Mouse (Mus musculus) limb, embryonic 12.5 days (tissue): ENCODE results near the gene Tas2r125. TPM values are rescaled to one million over a fixed set of nuclear protein-coding genes. Genes with fewer than 3 reads are reported as not detected.
"Not testable (repeated sequence)": the region's sequence is repeated elsewhere in the genome, so short reads cannot be mapped to it uniquely, and the experiment has no call there.

ENCODE experiments used
- ATAC-seq: fragments of 200-750 bp; cut with Nextera tagmentation; 2 replicates; pipeline ENCODE4 v1.8.0; 2017; ENCODE audit warnings: low read depth, moderate TSS enrichment; ENCODE audit not compliant: insufficient number of reproducible peaks, insufficient read depth, low FRiP score, low TSS enrichment
- H3K27ac ChIP-seq: fragments of 300-500 bp; sonication (generic); 2 replicates; pipeline ENCODE4 v1.5.1; 2016; ENCODE audit warnings: mild to moderate bottlenecking, moderate library complexity
- H3K27me3 ChIP-seq: fragments of 300-500 bp; sonication (generic); 2 replicates; pipeline ENCODE4 v1.6.1; 2016; ENCODE audit warnings: mild to moderate bottlenecking, moderate library complexity
- H3K36me3 ChIP-seq: fragments of 300-500 bp; sonication (generic); 2 replicates; pipeline ENCODE4 v1.6.1; 2016; ENCODE audit warnings: mild to moderate bottlenecking, moderate library complexity
- H3K4me1 ChIP-seq: fragments of 300-500 bp; sonication (generic); replicated peaks from 2 replicates; pipeline ENCODE4 v1.6.1; 2016
- H3K4me2 ChIP-seq: fragments of 300-500 bp; sonication (generic); 2 replicates; pipeline ENCODE4 v1.6.1; 2016; ENCODE audit warnings: mild to moderate bottlenecking, moderate library complexity
- H3K4me3 ChIP-seq: fragments of 300-500 bp; sonication (generic); replicated peaks from 2 replicates; pipeline ENCODE4 v1.5.1; 2016; ENCODE audit warnings: mild to moderate bottlenecking
- H3K9ac ChIP-seq: fragments of 300-500 bp; sonication (generic); replicated peaks from 2 replicates; pipeline ENCODE4 v1.6.1; 2016; ENCODE audit warnings: mild to moderate bottlenecking, moderate library complexity
- H3K9me3 ChIP-seq: fragments of 300-500 bp; sonication (generic); 2 replicates; pipeline ENCODE4 v1.6.1; 2016; ENCODE audit warnings: mild to moderate bottlenecking, moderate library complexity
- WGBS: fragments of 180-500 bp; shearing (Covaris S2); methylation state at CpG from one replicate; pipeline ENCODE4 v1.1.7; 2016; 5-methylcytosine and 5-hydroxymethylcytosine counted together
- polyA plus RNA-seq: library from polyadenylated mRNA; unstranded; fragments of >200 nt; fragmentation: Nextera tagmentation; extraction: Ambion mirVana; gene quantifications from 2 replicates; pipeline ENCODE4 v1.2.1, GENCODE M21; 2016

Tas2r125 gene
- polyA plus RNA-seq: not detected in 2 replicates

DNA sequence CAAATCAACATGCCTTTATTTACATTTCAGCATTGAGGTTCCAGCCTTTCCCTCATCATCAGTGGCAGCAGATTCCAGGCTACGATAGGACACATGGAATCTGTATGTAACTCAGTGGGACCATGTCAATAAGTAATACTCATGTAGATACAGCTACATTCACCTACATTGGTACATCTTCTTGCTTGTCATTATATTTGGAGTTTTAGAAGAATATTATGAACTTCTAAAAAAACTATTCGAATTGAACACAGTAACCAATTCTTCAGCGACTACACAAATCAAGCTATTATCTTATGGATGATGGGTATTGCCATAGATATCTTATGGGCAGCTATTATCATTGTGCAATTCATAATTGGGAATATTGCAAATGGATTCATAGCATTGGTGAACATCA lies at the start of gene Tas2r125:
TSS of gene Tas2r125 (plus strand) at position 301 of the 400 bp plus-strand sequence.
- WGBS: 84% methylated on average over 3 of the region's 3 CpGs
- H3K4me1 ChIP-seq: no peaks in the 10 kb centered on the region
- ATAC-seq: no peak
- H3K4me3 ChIP-seq: no peak within 1 kb of the TSS
- H3K9ac ChIP-seq: no peak within 1 kb of the TSS
- H3K4me2 ChIP-seq: no peak within 1 kb of the TSS
- H3K27me3 ChIP-seq: no peaks in the 10 kb centered on the region
- H3K27ac ChIP-seq: no peak within 1 kb of the TSS
- H3K36me3 ChIP-seq: no peaks in the 10 kb centered on the region
- H3K9me3 ChIP-seq: 0 out of 2 replicates have a peak, but pooled peaks cover 3% of the 10 kb centered on the region

GRCm38 (mm10) chr6:132867708-132868107 lies 41.7 kb upstream of the Tas2r125 start, which contains the start of gene Tas2r110:
Gene Tas2r110 (plus strand): TSS chr6:132868008.
- no peak within 1 kb of the TSS for H3K4me2 ChIP-seq
- no peak for ATAC-seq

GRCm38 (mm10) chr6:132892711-132893110 lies 16.7 kb upstream of the Tas2r125 start, which contains the start of gene Tas2r113:
Gene Tas2r113 (plus strand): TSS chr6:132893011.
- ATAC-seq: no peak
- no peaks in the 10 kb centered on the region for H3K4me1 ChIP-seq
- no peak within 1 kb of the TSS for H3K4me2 ChIP-seq
- 71% methylated on average over 1 of the region's 1 CpGs for WGBS
- no peaks in the 10 kb centered on the region for H3K36me3 ChIP-seq
- H3K27ac ChIP-seq: no peak within 1 kb of the TSS
- no peak within 1 kb of the TSS for H3K4me3 ChIP-seq
- H3K9me3 ChIP-seq: no peaks in the 10 kb centered on the region
- H3K27me3 ChIP-seq: no peaks in the 10 kb centered on the region
- H3K9ac ChIP-seq: no peak within 1 kb of the TSS

More at GRCm38 (mm10) chr6:132867708-132868107, 41.7 kb upstream of the Tas2r125 start, which contains the start of gene Tas2r110:
- Histone ChIP-seq H3K4me3 (no peak within 1 kb of the TSS), H3K27ac (no peak within 1 kb of the TSS), H3K4me1 (no peaks in the 10 kb centered on the region), H3K9me3 (no peaks in the 10 kb centered on the region), H3K36me3 (no peaks in the 10 kb centered on the region), H3K9ac (no peak within 1 kb of the TSS), H3K27me3 (no peaks in the 10 kb centered on the region)

GRCm38 (mm10) chr6:132941376-132941775 lies 31.9 kb downstream of the Tas2r125 start:
- not testable (repeated sequence) for H3K4me1 ChIP-seq, H3K36me3 ChIP-seq, H3K9me3 ChIP-seq, H3K9ac ChIP-seq, H3K4me2 ChIP-seq, H3K4me3 ChIP-seq, H3K27me3 ChIP-seq, ATAC-seq, H3K27ac ChIP-seq

GRCm38 (mm10) chr6:132950802-132951201 lies 41.4 kb downstream of the Tas2r125 start, which contains the start of gene Tas2r129:
Gene Tas2r129 (plus strand): TSS chr6:132951102.
- Histone ChIP-seq H3K36me3 (no peaks in the 10 kb centered on the region), H3K9ac (no peak within 1 kb of the TSS), H3K27me3 (no peaks in the 10 kb centered on the region), H3K4me2 (no peak within 1 kb of the TSS), H3K4me1 (no peaks in the 10 kb centered on the region), H3K27ac (no peak within 1 kb of the TSS), H3K9me3 (no peaks in the 10 kb centered on the region), H3K4me3 (no peak within 1 kb of the TSS)
- 82% methylated on average over 2 of the region's 2 CpGs for WGBS
- no peak for ATAC-seq

- Histone ChIP-seq H3K27me3 (no peaks in the 10 kb centered on the region), H3K4me2 (no peak within 1 kb of the TSS), H3K36me3 (no peaks in the 10 kb centered on the region), H3K27ac (no peak within 1 kb of the TSS), H3K4me3 (no peak within 1 kb of the TSS), H3K9me3 (no peaks in the 10 kb centered on the region), H3K9ac (no peak within 1 kb of the TSS), H3K4me1 (no peaks in the 10 kb centered on the region)
- ATAC-seq: no peak
- WGBS: 76% methylated on average over 1 of the region's 1 CpGs
Observed at GRCm38 (mm10) chr6:132957819-132958218, 48.4 kb downstream of the Tas2r125 start, which contains the start of gene Tas2r131. Gene Tas2r131 (minus strand): TSS chr6:132957919.

Other genes starting within 250 kb of the Tas2r125 start
- gene Tas2r121, start 208.6 kb upstream of the Tas2r125 start, polyA plus RNA-seq: not detected in 2 replicates
- gene Tas2r122, start 197.7 kb upstream of the Tas2r125 start, polyA plus RNA-seq: not detected in 2 replicates
- gene Tas2r115, start 171.6 kb upstream of the Tas2r125 start, polyA plus RNA-seq: not detected in 2 replicates
- not detected in 2 replicates for gene Tas2r124, start 154.9 kb upstream of the Tas2r125 start, polyA plus RNA-seq
- gene Tas2r102, start 147.5 kb upstream of the Tas2r125 start, polyA plus RNA-seq: not detected in 2 replicates
- not detected in 2 replicates for gene Tas2r136, start 131.5 kb upstream of the Tas2r125 start, polyA plus RNA-seq
- not detected in 2 replicates for gene Tas2r117, start 106.8 kb upstream of the Tas2r125 start, polyA plus RNA-seq
- gene Tas2r123, start 62.5 kb upstream of the Tas2r125 start, polyA plus RNA-seq: not detected in 2 replicates
- not detected in 2 replicates for gene Tas2r116, start 54.2 kb upstream of the Tas2r125 start, polyA plus RNA-seq
- not detected in 2 replicates for gene Tas2r110, start 41.6 kb upstream of the Tas2r125 start, polyA plus RNA-seq
- not detected in 2 replicates for gene Tas2r113, start 16.6 kb upstream of the Tas2r125 start, polyA plus RNA-seq
- not detected in 2 replicates for gene Tas2r129, start 41.5 kb downstream of the Tas2r125 start, polyA plus RNA-seq
- gene Tas2r131, start 48.3 kb downstream of the Tas2r125 start, polyA plus RNA-seq: not detected in 2 replicates
- not detected in 2 replicates for gene Tas2r109, start 71.3 kb downstream of the Tas2r125 start, polyA plus RNA-seq
- gene Tas2r103, start 127.5 kb downstream of the Tas2r125 start, polyA plus RNA-seq: not detected in 2 replicates
- not detected in 2 replicates for gene Tas2r140, start 146.2 kb downstream of the Tas2r125 start, polyA plus RNA-seq
- gene Smim10l1, start 195.3 kb downstream of the Tas2r125 start, polyA plus RNA-seq: 96.8 and 100 TPM in 2 replicates